Mouse (Mus musculus) kidney, postnatal 14 days (tissue): Measurements from ENCODE around the gene Acyp1.

Source experiments
- DNase-seq: peaks from one replicate; pipeline ENCODE4 v3.0.0; 2022; ENCODE audit warnings: mixed read lengths

Acyp1 gene

DNA sequence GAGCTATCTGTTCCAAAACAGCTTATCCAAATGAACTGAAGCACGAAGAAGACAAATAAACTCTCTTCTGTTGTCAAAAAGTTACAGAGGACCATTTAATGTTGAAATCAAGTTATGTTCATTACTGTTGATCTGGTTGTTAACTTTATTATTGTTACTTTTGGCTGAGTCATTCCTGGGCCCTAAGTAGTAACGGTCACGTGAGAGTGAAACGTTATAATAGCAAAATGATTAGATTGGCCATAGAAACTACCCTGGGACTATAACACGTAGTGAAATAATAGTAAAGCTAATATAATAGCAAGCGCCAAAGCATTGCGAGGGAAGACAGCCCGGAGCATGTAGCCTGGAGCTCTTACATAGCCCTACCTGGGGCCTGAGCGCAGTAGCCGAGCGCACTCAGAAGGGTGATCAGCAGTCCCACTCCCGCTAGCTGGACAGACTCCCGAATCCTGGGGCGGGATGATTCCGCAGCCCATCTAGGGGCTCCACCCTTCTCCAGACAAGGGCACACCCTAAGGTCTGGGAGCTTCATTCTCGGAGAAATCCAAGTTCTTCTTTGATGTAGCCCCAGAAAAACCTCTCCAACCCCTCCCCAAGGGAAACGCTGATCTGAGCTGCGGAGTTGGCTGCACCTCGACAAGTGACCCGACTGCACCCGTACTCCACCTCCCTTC lies at the start of gene Acyp1:
TSS of gene Acyp1 (minus strand) at position 630 of the 677 bp plus-strand sequence.
- DNase-seq: peak; percentile 56

DNA sequence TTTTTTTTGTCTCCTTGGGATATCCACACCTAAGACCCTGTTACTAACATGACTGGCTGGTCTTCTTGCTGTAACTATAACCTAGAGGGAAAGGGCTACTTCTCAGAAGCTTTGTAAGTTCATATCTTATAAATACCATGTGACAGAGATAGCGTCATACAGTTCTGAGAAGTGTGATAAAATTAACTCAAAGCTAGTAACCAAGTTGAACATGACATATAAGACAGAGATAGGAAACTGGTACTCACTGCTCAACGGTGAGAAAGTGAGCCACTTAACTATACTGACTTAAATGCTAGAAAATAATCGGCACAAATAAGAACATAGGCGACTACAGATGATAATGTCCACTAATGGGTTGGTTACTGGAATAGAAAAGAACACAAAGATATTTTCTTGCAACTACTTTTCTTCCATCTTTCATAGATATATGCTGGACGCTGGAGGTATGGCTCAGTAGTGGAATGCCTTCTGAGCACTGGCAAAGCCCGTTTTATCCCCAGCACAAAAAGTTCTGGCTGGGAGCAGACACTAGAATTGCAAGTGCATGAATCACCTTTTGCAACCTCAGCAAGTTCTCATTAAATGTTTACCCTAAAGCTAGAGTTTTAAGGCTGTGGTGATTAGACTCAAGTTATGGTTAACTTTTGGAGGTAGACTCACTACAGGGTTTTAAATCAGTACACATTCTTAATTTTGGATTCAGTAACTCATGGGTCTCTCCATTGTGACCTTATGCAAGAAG lies 49.5 kb upstream of the Acyp1 start:
- DNase-seq: no peak

DNA sequence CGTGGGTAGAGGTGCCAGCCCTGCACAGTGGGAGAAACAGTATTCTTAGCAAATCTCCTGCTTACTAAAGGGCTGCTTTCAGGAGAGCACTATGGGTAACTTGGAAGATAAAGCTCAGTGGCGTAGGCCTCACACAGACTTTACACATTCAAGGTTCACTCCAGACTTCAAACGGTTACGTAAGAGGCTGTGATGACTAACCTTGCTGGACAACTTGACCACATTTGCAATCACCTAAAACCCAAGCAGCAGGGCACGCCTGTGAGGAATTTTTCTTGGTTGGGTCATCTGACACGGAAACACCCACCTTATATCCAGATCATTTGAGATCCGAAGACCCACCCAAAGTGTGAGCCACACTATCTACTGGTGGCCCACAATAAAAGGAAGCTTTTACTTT lies 41.9 kb upstream of the Acyp1 start:
- DNase-seq: no peak

DNA sequence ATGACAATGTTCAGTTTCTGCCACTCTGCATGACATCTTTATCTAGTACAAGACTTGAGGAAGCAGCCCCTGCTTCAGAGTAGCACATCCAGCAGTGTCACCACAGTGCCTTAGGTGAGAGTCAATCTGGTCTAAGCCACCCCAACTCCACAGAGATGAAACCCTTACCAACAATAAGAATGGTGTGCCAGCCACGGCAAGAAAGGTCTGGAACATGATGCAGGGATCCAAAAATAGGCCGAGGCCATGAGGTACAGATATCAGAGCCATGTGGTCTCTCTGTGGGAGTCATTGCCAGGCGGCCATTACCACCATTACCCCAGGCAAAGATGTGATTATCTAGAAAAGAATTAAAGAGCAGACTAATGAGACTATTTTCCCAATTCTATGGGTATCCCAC lies 20.4 kb upstream of the Acyp1 start:
- DNase-seq: no peak

DNA sequence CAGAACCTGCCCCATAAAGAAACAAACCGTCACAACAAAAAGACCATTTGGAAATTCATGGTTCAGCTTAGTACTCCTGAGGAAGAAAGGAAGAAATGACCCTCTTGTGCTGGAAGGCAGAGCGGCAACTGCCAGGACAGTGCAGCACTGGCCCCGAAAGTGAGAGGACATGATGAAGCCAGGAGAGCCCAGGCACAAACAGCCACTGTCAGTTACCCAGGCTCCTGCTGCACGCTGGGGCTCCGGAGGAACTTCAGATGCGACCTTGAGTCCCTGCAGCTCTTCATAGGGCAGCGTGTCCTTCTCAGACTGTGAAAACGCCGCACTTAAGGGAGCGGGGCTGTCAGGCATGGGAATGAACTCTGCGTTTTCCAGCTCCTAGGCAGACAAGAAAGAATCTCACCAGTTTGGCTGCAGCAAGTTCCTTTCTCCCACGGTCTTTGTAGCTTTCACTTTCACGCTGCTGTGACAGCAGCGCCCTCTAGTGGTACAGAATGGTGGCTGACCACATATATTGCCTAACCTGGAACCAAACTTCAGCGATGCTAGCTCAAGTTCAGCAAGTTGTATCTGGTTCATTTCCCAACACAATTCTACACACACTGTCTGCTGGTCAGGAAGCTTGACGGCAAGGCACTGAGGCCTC lies 17.1 kb upstream of the Acyp1 start:
- peak; percentile 90 for DNase-seq

DNA sequence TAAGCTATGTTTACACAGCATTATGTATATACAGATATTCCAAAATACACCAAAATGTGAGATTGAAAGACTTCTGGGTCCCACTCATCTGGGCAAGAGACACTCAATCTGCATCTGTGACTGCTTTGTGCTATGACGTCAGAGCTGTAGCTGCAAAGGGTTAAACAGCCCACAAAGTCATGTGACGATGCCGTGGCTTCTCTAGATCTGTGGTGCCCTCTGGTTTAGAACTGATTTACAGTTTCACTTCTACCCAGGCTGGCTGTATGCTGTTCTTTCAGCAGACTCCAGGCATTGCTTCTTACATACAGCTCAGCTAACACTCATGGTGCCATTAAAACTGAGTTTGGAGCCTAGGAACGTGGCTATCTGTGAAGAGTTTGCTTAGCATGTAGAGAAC lies 16.5 kb upstream of the Acyp1 start:
- DNase-seq: peak; percentile 14

DNA sequence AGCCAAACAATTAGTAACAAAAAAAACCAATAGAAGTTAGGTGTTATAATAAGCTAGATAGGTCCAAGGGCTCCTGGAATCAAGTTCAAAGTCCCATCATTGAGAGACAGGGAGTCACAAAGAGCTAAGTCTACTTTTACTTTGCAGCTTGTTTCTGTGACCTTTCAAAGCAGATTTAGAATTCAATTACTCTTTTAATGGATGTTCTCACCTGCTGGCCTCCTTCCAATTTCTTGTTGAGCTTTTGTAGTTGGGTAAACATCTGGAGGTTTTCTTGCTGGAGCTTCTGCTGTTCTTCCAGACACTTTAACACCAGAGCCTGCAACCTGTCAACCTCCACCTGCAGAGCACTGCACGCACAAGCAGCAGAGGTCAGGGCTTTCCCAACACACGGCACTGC lies 15.0 kb upstream of the Acyp1 start:
- no peak for DNase-seq

DNA sequence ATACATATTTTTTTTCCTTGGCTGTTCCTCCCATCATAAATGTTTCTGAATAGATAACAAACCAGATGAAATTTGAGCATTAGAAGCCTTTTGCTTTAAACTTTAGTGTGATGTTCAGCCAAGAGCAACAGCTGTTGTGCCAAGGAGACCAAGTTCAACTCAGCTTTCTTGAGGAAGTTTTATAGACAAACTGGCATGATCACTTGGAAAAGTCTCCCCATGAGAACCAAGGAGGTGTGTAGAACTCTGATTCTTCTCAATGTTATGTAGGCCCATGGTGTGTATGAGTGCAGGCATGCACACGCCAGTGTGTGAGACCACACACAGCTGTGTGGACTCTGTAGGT lies 10.6 kb upstream of the Acyp1 start:
- peak; percentile 17 for DNase-seq

DNA sequence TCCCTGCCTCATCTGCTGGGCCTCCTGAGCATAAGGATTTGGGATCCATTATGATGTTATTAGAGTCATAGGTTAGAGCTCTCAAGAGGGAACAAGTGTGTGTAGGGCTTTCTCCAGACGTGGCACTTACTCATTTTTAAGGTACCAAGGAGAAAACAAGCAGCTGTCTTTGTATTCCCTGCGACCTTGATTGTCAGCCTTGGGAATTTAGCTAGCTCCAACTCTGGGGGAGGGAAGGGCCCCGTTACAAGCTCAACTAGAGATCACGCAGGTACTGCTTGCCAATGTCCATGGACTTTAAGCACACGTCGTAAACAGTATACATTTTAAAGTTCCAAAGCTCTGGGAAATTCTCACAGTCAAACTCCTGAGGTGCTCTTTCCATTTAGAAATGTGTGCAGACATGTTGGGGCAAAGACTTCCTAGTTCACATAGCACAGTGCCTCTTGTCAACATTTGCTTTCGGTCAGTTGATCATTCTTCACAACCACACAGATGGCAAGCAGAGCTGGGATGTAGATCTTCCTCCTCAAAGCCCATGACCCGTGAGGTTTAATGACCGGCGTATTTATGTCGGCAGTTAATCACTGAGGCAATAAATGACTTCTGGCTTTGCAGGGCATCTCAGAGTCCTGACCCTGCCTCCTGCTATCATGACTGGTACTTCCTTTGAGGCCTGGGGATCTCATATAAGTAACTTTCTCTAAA lies 10.0 kb upstream of the Acyp1 start:
- DNase-seq: peak; percentile 53

DNA sequence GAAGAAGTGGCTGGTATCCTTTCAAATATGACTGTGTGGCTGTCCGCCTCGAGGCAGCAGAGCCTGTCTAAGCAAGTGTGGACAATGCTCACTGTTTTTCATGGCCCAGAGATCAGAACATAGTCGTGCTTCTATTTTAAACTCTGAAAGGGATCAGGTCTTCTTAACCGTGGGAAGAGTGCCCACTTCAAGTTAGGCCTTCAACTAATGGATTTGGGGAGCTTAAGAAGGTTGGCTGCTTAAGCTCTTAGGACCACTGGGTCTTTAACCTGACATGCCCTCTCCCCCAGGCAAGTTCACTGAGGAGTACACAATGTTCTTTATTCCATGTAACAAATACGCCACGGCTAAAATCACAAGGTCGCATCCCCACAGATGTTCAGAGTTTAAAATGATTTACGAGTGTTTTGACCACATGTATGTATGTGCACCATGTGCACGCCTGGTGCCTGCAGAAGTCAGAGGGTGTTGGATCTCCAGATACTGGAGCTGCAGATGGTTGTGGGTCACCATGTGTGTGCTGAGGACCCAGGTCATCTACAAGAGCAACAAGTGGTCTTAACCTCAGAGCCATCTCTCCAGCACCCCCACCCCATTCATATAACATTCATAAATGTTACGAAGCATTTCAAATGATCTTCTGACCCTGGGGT lies 9.2 kb upstream of the Acyp1 start:
- DNase-seq: no peak

DNA sequence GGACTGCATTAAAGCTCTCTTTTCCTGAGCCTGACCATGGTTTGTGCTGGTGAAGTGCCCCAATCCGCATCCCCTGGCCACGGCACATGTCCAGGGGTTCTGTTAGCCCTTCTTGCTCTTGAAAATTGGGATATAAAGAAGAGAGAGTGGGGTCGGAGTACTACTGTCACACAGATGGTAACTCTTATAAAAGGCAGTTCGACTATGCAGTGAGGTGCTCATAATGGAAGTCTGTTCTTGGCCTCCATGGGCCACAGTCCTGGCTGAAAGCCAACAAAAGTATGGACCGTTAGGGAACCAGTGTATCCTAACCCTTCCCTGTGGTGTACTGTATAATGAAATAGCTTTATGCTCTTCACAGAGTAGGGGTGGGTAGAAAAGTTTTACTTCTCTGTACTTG lies 8.7 kb upstream of the Acyp1 start:
- DNase-seq: no peak

DNA sequence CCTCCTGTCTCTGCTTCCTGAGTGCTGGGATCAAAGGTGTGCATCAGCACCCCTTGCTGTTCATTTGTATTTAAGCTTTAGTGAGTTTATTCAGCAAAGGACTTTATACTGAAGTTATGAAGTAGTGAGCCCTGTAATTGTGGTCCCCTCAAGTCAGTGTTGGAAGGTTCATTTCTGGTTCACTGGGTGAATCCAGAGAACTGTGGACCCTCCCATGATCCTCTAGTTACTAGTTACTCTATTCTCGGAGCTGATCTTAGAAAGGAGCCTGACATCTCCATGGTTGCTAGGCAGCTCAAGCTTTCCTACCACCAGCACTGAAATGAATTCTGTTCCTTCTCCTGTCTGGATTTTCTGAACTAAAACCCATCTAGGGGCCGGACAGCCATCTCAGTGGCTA lies 7.3 kb upstream of the Acyp1 start:
- DNase-seq: no peak

DNA sequence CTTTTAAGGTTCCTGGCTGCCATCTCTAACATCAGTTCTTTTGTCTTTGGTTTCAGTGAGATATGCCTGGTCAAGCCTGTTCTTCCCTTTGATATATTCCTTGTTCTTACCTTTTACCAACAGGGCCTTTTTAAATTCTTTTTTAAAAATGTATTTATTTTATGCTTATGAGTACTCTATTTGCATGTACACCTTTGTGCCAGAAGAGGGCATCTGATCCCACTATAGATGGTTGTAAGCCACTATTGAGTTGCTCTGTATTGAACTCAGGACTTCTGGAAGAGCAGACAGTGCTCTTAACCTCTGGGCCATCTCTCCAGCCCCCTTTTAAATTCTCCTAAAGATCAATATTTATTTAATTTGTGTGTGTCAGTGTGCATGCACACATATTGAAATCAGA lies 4.7 kb upstream of the Acyp1 start:
- no peak for DNase-seq

DNA sequence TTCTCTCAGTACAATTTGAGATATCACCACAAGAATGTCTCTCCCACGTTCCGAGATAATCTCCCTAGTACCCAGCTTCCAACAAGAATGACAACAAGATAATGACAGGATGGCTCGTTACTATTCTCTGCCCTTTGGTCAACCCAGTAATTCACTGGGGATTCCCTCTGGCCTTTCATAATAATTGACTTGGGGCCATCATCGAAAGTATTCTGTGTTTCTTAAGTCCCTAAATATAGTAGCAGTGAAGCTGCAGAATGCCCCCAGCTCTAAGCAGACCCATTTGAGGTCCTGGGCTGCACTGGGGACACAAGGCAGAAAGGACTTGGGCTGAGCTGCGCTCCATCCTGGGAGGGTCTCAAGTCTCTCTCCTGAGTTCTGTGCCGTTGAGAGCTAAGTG lies 4.0 kb upstream of the Acyp1 start:
- no peak for DNase-seq

DNA sequence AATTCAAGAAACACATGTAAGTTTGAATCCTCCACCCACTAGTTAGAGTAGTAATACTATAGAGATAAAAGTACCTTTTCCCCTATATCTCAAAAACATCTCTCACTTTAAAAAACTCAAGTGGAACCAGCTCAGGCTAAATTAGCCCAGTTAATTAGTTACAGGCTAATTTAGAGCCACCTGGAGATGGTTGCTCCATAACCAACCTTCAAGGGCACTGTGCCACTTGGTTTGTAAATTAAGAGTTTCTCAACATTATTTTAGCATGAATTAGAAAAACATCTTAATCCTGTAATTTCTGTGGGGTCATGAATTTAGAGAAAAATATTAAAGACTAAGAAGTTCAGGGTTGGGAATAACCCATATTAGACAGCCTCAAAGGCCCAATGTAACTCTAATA lies 3.3 kb upstream of the Acyp1 start:
- peak; percentile 33 for DNase-seq

DNA sequence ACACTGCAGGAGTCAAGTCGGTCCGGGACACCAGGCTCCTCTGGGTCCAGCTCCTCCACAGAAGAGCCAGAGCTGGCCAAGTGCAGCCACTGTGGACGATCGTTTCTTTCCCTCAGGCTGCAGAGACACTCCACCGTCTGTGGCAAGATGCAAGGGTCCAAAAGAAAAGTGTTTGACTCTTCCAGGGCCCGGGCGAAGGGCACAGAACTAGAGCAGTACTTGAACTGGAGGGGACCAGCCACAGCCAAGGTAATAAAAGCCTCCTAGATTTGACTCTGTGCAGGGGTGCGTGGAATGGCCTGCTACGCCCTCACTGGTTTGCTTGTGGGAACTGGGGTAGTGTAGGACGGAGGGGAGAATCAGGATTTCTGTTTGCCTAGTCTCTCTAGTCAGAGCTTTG lies 2.4 kb upstream of the Acyp1 start:
- peak; percentile 45 for DNase-seq

DNA sequence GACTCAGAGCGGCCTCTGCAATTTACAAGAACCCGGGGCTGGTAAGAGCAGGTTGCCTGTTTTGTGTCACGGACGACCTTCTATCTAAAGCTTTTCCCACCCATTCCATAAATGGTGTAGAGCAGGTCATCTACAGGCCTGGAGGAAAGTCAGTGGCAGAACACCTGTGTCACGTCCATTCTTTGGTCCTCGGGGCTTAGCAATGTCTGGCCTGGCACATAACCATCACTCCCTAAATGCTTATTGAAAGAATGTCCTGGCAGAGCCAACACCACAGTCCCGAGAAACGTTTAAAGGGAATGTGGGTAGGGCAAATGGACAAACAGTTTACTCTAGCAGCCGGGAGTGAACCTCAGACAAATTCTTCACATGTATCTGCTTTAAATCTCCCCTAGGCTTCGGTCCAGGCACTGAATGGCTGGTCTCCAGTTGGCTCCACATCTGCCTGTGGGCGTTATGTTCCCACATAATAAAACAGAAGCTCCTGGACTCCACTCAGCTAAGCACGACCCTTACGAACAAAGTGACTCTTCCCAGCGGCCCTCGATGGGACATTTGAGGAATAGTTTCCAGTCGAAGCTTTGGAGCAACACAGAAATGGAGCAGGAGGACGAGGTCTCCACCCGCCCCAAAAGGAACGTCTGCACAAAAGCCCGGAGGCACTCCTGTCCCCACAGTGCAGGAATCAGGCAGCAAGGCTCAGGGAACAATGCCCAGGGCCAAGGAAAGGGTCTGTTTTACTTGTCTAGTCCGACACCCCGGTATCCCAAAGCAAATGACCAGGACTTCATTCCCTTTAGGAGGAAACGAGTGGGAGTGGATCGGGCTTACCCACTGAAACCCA lies 1.1 kb upstream of the Acyp1 start:
- peak; percentile 53 for DNase-seq

DNA sequence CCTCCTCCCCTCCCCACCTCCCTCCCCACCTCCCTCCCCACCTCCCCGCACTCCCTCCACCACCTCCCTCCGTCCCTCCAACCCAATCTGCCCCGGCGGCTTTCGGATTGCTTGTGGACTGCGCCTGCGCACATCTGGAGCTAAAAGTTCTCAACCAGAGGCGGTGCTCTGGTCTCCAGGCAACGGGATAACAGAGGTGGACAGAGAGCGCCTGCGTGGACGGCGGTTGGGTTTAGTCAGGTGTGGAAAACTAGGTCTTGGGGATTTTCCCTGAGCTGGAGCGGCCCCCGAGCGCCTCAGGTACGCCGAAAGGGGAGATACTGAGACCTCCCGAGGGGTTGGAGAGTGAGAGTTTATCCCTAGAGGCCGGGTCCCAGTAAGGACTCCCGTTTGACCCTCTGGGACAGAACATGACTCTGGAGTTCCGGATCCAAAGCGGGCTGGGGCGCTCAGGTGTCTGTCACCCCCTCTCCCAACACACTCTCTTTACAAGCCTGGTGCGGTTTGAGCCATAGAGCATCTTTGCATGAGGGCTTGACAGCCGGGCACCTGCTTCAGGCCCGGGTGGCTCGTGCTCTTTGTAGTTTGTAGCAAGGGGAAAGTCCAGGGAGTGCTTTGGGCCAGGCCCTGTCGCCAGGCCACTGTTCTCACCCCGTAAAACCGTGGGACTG lies 383 bp upstream of the Acyp1 start, which contains the start of gene Zc2hc1c:
TSS of gene Zc2hc1c (plus strand) at position 106 of the 671 bp plus-strand sequence.
- DNase-seq: peak; percentile 96

DNA sequence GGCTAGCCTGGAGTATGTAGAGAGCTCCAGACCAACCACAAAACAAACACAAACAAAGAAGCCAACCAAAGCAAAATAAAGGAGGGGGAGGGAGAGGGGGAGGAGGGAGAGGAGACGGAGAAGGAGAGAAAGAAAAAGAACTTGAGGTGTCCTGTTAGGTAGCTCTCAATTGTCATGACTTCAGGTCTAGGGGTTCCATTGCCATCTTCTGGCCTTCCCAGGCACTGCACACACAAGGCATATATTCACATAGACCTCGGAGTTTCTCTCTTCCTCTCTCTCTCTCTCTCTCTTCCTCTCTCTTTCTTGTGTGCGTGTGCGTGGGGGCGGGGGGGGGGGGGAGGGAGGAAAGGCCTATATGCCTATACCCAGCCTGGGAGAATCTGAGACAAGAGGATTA lies 1.3 kb downstream of the Acyp1 start:
- no peak for DNase-seq

DNA sequence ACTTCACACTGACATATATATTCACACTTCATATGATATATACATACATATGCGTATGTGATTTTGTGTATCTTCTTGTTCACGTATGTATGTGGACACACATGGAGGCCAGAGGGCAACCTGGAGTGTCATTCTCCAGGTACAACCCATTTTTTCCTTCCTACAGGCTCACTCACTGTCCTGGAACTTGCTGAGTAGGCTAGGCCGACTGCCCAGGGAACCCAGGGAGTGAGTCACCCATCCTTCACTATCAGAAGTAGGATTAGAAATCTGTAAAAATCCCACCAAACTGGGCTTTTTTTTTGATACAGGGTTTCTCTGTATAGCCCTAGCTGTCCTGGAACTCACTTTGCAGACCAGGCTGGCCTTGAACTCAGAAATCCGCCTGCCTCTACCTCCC lies 3.2 kb downstream of the Acyp1 start:
- no peak for DNase-seq

DNA sequence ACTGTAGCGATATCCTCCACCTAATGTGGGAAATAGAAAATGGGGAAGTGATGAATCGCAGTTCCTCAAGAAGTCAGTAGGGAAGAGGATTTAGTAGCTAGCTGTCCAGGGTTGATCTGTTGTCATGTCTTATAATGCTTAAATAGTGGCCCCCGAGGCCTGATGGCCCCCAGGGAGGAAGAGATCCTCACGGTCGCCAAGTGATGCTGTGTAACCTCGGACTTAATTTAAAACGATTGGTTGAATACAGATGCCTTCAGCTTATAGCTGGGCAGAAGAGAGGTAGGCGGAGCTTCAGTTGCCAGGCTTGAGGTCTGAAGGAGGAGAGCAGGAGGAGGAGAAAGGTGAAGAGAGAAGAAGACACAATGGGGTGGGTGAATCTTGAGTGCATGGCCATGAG lies 3.9 kb downstream of the Acyp1 start:
- no peak for DNase-seq
